9 mouse cellular contexts compared by ENCODE assay signal in genomic region chr10:14200310-14200709, GRCm38 (mm10).
A peak's percentile ranks its signal among the peaks of the same experiment; 100 is the strongest.
DNase-seq lines count a peak whose midpoint lies in the region; ATAC-seq and TF ChIP-seq lines count a peak whose summit lies in the region.
"Had no signal": no experiment of that assay in that cellular context is flagged by ENCODE, and none has a peak within 500 bp of the region (broad histone marks: within the 10 kb centered on the region; RNA-seq: fewer than 3 reads in every experiment).

No protein-coding gene starts in this region.

- TF ChIP-seq CTCF in intestine, postnatal 0 days (IDR thresholded peaks at IDR 0.05; ENCODE audit: low read depth): peak; percentile 81
- TF ChIP-seq CTCF in midbrain, postnatal 0 days (IDR thresholded peaks at IDR 0.05): peak; percentile 76

- H3K4me2 ChIP-seq in forebrain, embryonic 11.5 days (ENCODE audit: low read depth, low read length, severe bottlenecking): no peak overlapping the region
- no peak overlapping the region for H3K4me2 ChIP-seq in forebrain, embryonic 16.5 days (ENCODE audit: low read length)
- H3K4me2 ChIP-seq in embryonic facial prominence, embryonic 11.5 days (ENCODE audit: low read depth, low read length): no peak overlapping the region
- no peak overlapping the region for H3K4me2 ChIP-seq in intestine, postnatal 0 days (replicated peaks; ENCODE audit: low read depth)
- no peak overlapping the region for H3K4me2 ChIP-seq in midbrain, postnatal 0 days (ENCODE audit: low read depth, low read length, poor library complexity, severe bottlenecking)
- H3K4me2 ChIP-seq: midbrain, embryonic 12.5 days had no signal

- H3K4me1 ChIP-seq in forebrain, embryonic 11.5 days (replicated peaks; ENCODE audit: control insufficient read depth, insufficient read depth, low read length): no peaks in the 10 kb centered on the region; the same call in 1 of the 2 replicates
- peaks cover 16% of the 10 kb centered on the region for H3K4me1 ChIP-seq in forebrain, embryonic 16.5 days (replicated peaks; ENCODE audit: control insufficient read depth, insufficient read depth, low read length)
- H3K4me1 ChIP-seq in embryonic facial prominence, embryonic 11.5 days (ENCODE audit: control insufficient read depth, insufficient read depth, low read length): no peaks in the 10 kb centered on the region
- H3K4me1 ChIP-seq in intestine, postnatal 0 days (replicated peaks; ENCODE audit: control insufficient read depth, insufficient read depth, low read length): no peaks in the 10 kb centered on the region
- H3K4me1 ChIP-seq in midbrain, postnatal 0 days (ENCODE audit: insufficient read depth, low read length): peaks cover 4% of the 10 kb centered on the region; the same call in 1 of the 2 replicates

- H3K27ac ChIP-seq in forebrain, embryonic 11.5 days (ENCODE audit: low read depth, low read length): no peak overlapping the region
- H3K27ac ChIP-seq in forebrain, embryonic 16.5 days (ENCODE audit: low read length): no peak overlapping the region
- no peak overlapping the region for H3K27ac ChIP-seq in embryonic facial prominence, embryonic 11.5 days (replicated peaks; ENCODE audit: low read depth, low read length)
- H3K27ac ChIP-seq in intestine, postnatal 0 days (ENCODE audit: low read depth, low read length): no peak overlapping the region
- no peak overlapping the region for H3K27ac ChIP-seq in midbrain, postnatal 0 days (ENCODE audit: low read depth, low read length)
- H3K27ac ChIP-seq: midbrain, embryonic 12.5 days had no signal

- 8% methylated on average over 2 of the region's 2 CpGs for WGBS in forebrain, embryonic 11.5 days
- WGBS in forebrain, embryonic 16.5 days: 6% methylated on average over 2 of the region's 2 CpGs
- WGBS in embryonic facial prominence, embryonic 11.5 days: 0% methylated on average over 2 of the region's 2 CpGs
- 8% methylated on average over 2 of the region's 2 CpGs for WGBS in intestine, postnatal 0 days
- 8% methylated on average over 2 of the region's 2 CpGs for WGBS in midbrain, postnatal 0 days

- H3K36me3 ChIP-seq in forebrain, embryonic 11.5 days (ENCODE audit: control insufficient read depth, insufficient read depth, low read length): no peaks in the 10 kb centered on the region
- no peaks in the 10 kb centered on the region for H3K36me3 ChIP-seq in forebrain, embryonic 16.5 days (ENCODE audit: control insufficient read depth, insufficient read depth)
- H3K36me3 ChIP-seq in embryonic facial prominence, embryonic 11.5 days (replicated peaks; ENCODE audit: control insufficient read depth, insufficient read depth, low read depth, low read length): no peaks in the 10 kb centered on the region
- no peaks in the 10 kb centered on the region for H3K36me3 ChIP-seq in intestine, postnatal 0 days (ENCODE audit: control insufficient read depth, insufficient read depth)
- H3K36me3 ChIP-seq in midbrain, postnatal 0 days (ENCODE audit: insufficient read depth, low read length): no peaks in the 10 kb centered on the region
- H3K36me3 ChIP-seq: midbrain, embryonic 12.5 days had no signal

- peak; percentile 61 for DNase-seq in forebrain, embryonic 11.5 days (ENCODE audit: low spot score)
- DNase-seq in urinary bladder, postnatal 36 days (ENCODE audit: low spot score in 2 of 2): peak; percentile 38 to 55
- DNase-seq in urinary bladder, adult 2 months (ENCODE audit: low spot score): no peak
- DNase-seq in embryonic facial prominence, embryonic 11.5 days (ENCODE audit: low spot score): peak; percentile 67
- DNase-seq in midbrain, postnatal 0 days (ENCODE audit: low spot score): peak; percentile 65
- no peak for DNase-seq in ovary, postnatal 10 days (ENCODE audit: low spot score)

- no peak overlapping the region for H3K9ac ChIP-seq in forebrain, embryonic 11.5 days (ENCODE audit: low read length)
- H3K9ac ChIP-seq in forebrain, embryonic 16.5 days (replicated peaks; ENCODE audit: low read depth, low read length): no peak overlapping the region
- no peak overlapping the region for H3K9ac ChIP-seq in embryonic facial prominence, embryonic 11.5 days (replicated peaks; ENCODE audit: low read length)
- H3K9ac ChIP-seq in intestine, postnatal 0 days (ENCODE audit: low read depth, low read length): no peak overlapping the region
- no peak overlapping the region for H3K9ac ChIP-seq in midbrain, postnatal 0 days (replicated peaks; ENCODE audit: low read length, poor library complexity, severe bottlenecking)
- H3K9ac ChIP-seq: midbrain, embryonic 12.5 days had no signal

- ATAC-seq in forebrain, embryonic 11.5 days (replicated peaks; ENCODE audit: low FRiP score): peak; percentile 63
- ATAC-seq in forebrain, embryonic 16.5 days: no peak
- ATAC-seq in embryonic facial prominence, embryonic 11.5 days (replicated peaks; ENCODE audit: insufficient number of reproducible peaks, low FRiP score, low TSS enrichment, low read depth): no peak
- ATAC-seq in intestine, postnatal 0 days: no peak
- ATAC-seq in midbrain, postnatal 0 days (ENCODE audit: low FRiP score): peak; percentile 45; the same call in 1 of the 2 replicates

- H3K4me3 ChIP-seq in forebrain, embryonic 11.5 days (ENCODE audit: low read depth, low read length): no peak overlapping the region
- no peak overlapping the region for H3K4me3 ChIP-seq in forebrain, embryonic 16.5 days (replicated peaks; ENCODE audit: low read length)
- no peak overlapping the region for H3K4me3 ChIP-seq in embryonic facial prominence, embryonic 11.5 days (ENCODE audit: low read depth, low read length)
- H3K4me3 ChIP-seq in intestine, postnatal 0 days (ENCODE audit: low read depth, low read length): no peak overlapping the region
- no peak overlapping the region for H3K4me3 ChIP-seq in midbrain, postnatal 0 days (ENCODE audit: low read depth, low read length)
- H3K4me3 ChIP-seq: midbrain, embryonic 12.5 days had no signal

- H3K9me3 ChIP-seq in forebrain, embryonic 11.5 days (ENCODE audit: control insufficient read depth, low read length): no peaks in the 10 kb centered on the region
- no peaks in the 10 kb centered on the region for H3K9me3 ChIP-seq in forebrain, embryonic 16.5 days (ENCODE audit: control insufficient read depth, low read length)
- no peaks in the 10 kb centered on the region for H3K9me3 ChIP-seq in embryonic facial prominence, embryonic 11.5 days (replicated peaks; ENCODE audit: control insufficient read depth, low read length)
- H3K9me3 ChIP-seq in intestine, postnatal 0 days (ENCODE audit: control insufficient read depth): no peaks in the 10 kb centered on the region
- H3K9me3 ChIP-seq in midbrain, postnatal 0 days (ENCODE audit: low read length): no peaks in the 10 kb centered on the region
- H3K9me3 ChIP-seq: midbrain, embryonic 12.5 days had no signal

- no peaks in the 10 kb centered on the region for H3K27me3 ChIP-seq in forebrain, embryonic 11.5 days (ENCODE audit: control insufficient read depth, insufficient read depth, low read length)
- no peaks in the 10 kb centered on the region for H3K27me3 ChIP-seq in forebrain, embryonic 16.5 days (replicated peaks; ENCODE audit: control insufficient read depth, insufficient read depth, low read length)
- no peaks in the 10 kb centered on the region for H3K27me3 ChIP-seq in embryonic facial prominence, embryonic 11.5 days (ENCODE audit: control insufficient read depth, insufficient read depth, low read length)
- no peaks in the 10 kb centered on the region for H3K27me3 ChIP-seq in intestine, postnatal 0 days (replicated peaks; ENCODE audit: control insufficient read depth, insufficient read depth, low read length)
- no peaks in the 10 kb centered on the region for H3K27me3 ChIP-seq in midbrain, postnatal 0 days (ENCODE audit: insufficient read depth, low read length)
- H3K27me3 ChIP-seq: midbrain, embryonic 12.5 days had no signal

Comparison
In these comparisons a context has a peak if more than half of its experiments do, and no peak if none do; other contexts are left out.
1. ATAC-seq: peak in forebrain, embryonic 11.5 days (single experiment) and midbrain, postnatal 0 days (single experiment); none in forebrain, embryonic 16.5 days (single experiment), embryonic facial prominence, embryonic 11.5 days (single experiment) and intestine, postnatal 0 days (single experiment).
2. DNase-seq: peak in forebrain, embryonic 11.5 days (single experiment), urinary bladder, postnatal 36 days (2 of 2), embryonic facial prominence, embryonic 11.5 days (single experiment) and midbrain, postnatal 0 days (single experiment); none in urinary bladder, adult 2 months (single experiment) and ovary, postnatal 10 days (single experiment).